Mouse (Mus musculus) left cerebral cortex, adult 18-20 months (tissue): ENCODE measurements around the gene Dtx4. TPM values are rescaled to one million over a fixed set of nuclear protein-coding genes. Genes with fewer than 3 reads are reported as not detected.

ENCODE experiments used
- DNase-seq, 2 experiments: peaks; one replicate each; pipeline ENCODE4 v3.0.0; 2021 to 2022; ENCODE audit warnings: low spot score in 2 of 2, mixed read lengths in 1 of 2
- total RNA-seq, 2 experiments: library from RNA; stranded (reverse); gene quantifications; 2 replicates each; pipeline ENCODE4 v1.2.3; 2021

The Dtx4 gene
- total RNA-seq, 2 experiments from 2014 or later, result 34.3 to 36.9 TPM

GRCm38 (mm10) chr19:12494972-12495535 lies 6.2 kb downstream of the Dtx4 start:
- no peak for DNase-seq

DNA sequence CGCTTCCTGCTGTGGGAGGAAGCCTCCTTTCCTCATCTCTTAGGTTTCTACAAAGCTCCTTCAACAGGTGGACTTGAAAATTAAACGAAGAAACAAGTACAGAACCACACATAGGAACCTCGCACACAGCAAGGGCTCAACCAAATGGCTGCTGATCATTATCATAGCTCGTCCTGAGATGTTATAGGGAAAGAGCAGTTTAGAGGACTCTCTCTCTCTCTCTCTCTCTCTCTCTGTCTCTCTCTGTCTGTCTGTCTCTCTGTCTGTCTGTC lies 7.1 kb downstream of the Dtx4 start:
- DNase-seq, result no peak

DNA sequence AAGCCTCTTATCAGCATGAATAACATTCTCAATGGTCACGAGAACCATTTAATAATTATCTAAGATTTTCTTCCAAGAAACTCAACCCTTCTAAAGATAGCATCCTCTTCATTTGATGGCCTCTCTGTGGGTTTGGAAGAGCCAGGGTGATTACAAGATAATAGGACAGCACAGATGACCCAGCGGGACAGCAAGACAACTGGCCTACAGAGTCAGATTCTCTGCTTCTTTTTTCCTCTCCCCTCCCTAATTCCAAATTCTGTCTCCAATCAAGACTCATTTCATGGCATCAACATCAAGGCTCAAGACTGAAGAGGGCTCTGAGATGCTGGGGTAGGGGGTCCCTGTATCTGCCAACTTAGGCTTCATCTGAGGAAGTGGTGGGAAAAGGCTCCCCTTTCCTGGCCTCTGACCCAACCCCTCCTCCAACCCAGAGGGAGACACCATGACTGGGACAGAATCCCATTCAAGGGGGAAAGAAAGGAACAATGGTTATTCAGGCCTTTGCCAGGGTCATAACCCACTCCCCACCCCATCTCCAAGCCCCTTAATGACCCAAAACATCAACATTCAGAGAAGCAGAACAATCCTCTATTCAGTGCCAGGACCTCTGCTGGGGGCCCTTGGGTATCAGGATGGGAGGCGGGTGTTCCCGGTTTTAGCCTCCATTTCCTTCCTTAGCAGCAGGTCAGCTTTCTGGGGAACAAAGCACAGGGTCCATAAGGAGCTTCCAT lies 7.6 kb downstream of the Dtx4 start:
- DNase-seq, result no peak

GRCm38 (mm10) chr19:12491636-12492035 lies 9.6 kb downstream of the Dtx4 start:
- DNase-seq, result no peak

GRCm38 (mm10) chr19:12489675-12490570 lies 11.3 kb downstream of the Dtx4 start:
- no peak for DNase-seq

DNA sequence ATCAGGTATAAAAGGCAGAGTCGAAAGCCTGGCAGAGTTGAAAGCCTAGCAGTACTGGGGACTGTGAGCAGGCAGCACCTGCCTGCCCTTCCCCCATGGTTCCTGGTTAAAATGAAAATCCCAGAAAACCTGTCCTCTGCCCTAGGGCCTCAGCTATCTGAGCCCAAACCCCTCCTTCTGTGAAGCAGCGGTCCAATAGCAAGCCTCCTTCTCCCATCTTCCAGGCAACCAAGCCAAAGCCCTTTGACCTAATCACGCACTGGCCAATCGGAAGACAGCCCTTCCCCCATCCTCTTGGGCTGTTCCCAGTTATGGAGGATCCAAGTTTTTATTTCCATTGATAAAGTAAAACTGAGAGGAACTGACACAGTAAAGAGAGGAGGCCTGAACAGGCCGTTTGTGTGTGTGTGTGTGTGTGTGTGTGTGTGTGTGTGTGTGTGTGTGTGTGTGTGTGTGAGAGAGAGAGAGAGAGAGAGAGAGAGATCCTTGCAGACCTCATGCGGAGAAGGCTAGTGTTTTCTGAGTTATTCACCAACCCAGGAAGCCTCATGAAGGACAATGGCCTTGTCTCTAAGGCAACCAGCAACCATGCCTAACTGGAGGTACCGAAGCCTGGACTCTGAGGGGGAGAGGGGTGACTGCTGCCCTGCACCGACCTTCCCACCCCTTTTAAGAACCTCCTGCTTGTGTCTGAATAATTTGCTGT lies 12.1 kb downstream of the Dtx4 start:
- no peak for DNase-seq

DNA sequence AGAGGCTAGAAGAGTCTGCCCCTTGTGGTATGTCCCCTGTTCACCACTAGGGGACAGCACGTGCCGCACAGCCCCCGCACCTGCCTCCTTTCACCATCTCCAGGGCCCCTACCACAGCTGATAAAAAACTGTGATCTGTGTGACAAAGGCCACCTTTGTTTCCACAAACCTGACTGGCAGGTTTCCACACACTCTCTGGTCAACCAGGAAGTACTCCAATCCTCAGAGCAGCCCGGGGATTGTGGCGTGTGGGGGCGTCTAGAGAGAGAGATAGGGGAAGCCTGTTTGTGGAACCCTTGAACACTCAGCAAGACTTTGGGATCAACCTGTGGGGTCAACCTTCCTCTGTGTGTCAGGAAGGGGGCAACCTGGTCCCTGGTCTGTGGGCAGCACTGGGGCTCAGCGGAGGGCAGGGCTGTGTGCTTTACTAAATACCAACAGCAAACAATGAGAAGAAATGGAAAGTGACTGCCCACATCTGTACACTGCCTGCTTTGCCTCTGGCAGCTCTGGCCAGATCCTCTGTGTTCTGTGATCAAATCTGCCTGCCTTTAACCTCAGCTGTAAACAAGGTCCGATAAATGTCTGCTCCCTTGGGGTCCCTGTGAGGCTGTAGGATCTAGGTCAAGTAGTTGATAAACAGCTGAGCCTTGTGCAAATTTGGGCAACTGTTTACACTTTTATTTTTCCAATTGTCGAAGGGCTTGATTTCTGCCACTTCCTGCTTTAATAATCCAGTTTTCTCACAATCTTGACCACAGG lies 12.9 kb downstream of the Dtx4 start:
- DNase-seq, result no peak

DNA sequence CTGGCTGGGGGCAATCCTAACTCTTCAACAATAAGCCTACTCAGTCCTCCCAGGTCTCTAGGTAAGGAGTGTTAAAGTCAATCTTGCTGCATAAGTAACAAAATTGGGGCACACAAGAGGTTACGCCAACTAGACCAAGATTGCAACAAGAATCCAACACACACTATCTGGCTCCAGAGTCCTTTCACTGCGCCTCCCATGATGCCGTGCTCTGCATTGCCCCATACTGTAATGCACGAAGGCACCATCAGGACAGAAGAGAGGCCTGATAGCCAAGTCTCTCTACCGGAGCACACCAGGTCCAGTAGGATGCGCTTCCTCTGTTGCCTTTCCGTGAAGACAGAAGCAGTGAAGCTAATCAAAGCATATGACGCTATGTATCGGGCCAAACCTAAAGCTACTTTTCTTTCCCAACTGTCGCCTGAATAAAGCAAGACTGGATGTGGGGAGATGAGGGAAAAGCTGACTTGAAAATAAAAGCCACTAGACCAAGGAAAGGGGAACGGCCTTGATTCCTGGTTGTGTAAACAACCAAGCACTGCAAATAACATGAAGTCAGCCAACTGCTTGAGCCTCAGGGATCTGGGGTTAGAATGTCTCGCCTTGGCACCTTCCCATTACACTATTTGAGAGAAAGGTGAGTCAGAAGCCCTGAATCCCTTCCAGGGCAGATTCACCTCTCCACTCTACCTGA lies 13.6 kb downstream of the Dtx4 start:
- DNase-seq, result no peak

DNA sequence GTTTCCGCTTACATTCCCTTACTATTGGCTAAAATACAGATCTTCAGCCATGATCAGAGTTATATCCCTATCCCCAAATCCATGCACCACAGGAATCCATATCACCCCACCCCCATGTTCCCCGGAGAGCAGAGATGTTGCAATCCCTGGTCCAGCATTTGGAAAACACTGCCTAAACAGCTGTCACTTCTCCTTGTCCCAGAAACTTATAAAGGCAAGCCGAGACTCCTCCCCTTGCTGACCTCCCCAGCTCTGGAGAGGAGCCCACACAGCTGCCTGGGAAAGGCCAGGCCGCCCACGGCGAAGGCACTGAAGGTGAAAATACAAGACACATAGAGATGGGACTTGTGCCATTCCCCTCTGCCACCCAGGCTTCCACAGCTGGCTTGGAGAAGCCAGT lies 14.4 kb downstream of the Dtx4 start:
- no peak for DNase-seq

- DNase-seq, result no peak
Observed at GRCm38 (mm10) chr19:12485631-12486030, 15.6 kb downstream of the Dtx4 start.

DNA sequence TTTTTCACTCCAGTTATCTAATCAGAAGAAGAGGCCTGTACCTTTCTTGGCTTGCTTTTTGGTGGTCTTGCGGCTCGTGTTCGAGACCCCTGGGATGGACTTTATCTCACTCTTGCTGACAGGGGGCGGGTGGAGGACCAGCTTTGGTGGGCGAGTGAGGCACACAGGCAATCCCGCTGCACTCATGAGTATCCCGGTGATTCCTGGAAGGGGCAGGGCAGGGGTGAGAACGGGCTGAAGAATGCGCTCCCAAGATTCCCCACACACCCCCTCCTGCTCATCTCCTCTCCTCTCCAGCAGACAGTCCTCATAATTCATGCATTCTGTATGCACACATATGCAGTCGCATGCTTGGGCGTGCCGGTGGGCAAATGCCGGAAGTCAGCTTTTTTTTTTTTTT lies 16.0 kb downstream of the Dtx4 start:
- DNase-seq, result no peak

DNA sequence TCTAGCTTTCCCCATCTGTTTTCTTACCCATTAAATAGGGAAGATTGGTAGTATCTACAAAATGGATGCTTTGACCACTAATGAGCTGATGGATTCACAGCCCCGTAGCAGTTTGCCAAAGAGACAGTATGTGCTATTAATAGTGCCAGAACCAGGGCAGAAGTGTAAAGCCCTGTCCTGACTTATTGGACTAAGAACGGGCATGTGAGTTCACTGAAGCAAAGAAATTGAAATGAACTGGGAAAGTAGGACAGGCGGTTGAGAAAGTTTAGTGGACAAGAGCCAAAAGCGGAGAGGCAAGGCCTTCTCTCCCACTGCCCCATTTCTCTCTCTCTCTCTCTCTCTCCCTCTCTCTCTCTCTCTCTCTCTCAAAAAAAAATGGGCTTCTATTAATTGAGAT lies 17.0 kb downstream of the Dtx4 start:
- DNase-seq, result no peak

- DNase-seq, result no peak
Observed at GRCm38 (mm10) chr19:12483782-12484181, 17.5 kb downstream of the Dtx4 start.

- no peak for DNase-seq
Observed at GRCm38 (mm10) chr19:12478369-12478768, 22.9 kb downstream of the Dtx4 start.

- peak in 1 of 2 experiments; percentile 32 for DNase-seq
Observed at GRCm38 (mm10) chr19:12476721-12477270, 24.5 kb downstream of the Dtx4 start.

- DNase-seq, result peak; percentile 92 to 93
Observed at GRCm38 (mm10) chr19:12475380-12476250, 25.6 kb downstream of the Dtx4 start.

GRCm38 (mm10) chr19:12473951-12474350 lies 27.3 kb downstream of the Dtx4 start:
- DNase-seq, result no peak

DNA sequence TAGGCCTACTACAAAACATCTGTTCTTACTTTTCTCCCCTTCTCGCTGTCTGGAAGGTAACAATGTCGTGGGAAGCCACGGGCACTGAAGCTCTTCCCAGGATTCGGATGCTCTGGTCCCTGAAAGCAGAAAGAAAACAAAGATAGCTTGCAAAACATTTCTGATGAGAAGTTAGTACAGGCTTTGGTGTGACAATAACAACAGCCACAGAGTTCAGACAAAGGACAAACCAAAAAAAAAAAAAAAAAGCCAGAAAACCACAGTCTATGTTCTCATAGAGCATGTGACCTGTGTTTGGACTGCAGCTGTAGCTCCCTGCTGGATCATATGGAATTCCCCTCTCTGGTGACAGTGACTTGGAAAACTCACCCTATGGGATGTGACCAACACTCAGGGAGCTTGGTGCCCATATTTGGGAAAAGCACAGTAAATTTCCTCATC lies 28.0 kb downstream of the Dtx4 start:
- no peak for DNase-seq

DNA sequence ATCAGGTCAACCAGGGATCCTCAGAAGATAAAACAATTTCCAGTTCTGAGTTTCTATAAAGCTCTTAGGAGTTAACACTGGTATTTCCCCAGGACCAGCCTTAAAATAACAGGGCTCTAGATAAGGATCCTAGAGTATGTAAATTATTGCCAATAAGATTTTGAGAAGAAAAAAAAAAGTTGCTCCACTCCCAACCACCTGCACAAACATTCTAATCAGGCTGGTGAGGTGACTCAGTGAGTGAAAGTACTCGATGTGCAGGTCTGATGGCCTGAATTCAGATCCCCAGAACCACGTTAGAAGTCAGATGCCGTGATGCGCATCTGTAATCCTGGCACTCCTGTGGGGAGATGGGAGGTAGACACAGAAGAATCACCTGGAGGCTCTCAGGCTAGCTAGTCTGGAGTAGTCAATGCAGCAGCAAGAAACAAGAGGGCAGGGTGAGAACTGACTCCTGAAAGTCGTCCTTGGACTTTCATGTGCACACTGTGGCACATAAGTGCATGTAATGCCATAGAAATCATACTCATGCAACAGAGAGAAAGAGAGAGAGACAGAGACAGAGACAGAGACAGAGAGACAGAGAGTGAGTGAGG lies 28.8 kb downstream of the Dtx4 start:
- DNase-seq, result no peak
